Mouse (Mus musculus) G1E (cell line): ENCODE measurements around the gene Abt1. TPM values are rescaled to one million over a fixed set of nuclear protein-coding genes. Genes with fewer than 3 reads are reported as not detected.

Source experiments
- ATAC-seq: 2 replicates; pipeline ENCODE4 v1.8.0; 2016; ENCODE audit warnings: mild to moderate bottlenecking; ENCODE audit not compliant: insufficient number of reproducible peaks, poor library complexity, low FRiP score, severe bottlenecking; ENCODE audit errors: extremely low read depth
- DNase-seq: peaks from one replicate; pipeline ENCODE4 v3.0.0; 2012; ENCODE audit warnings: low spot score
- H3K27me3 ChIP-seq: 2 replicates; pipeline ENCODE4 v1.6.1; 2012; ENCODE audit warnings: mild to moderate bottlenecking, low read length, inconsistent platforms; ENCODE audit not compliant: insufficient read depth
- H3K36me3 ChIP-seq: replicated peaks from 2 replicates; pipeline ENCODE3; 2012; ENCODE audit warnings: mild to moderate bottlenecking, inconsistent platforms
- H3K4me1 ChIP-seq: 2 replicates; pipeline ENCODE4 v1.6.1; 2012; ENCODE audit warnings: low read depth, low read length, inconsistent platforms, mixed read lengths; ENCODE audit not compliant: insufficient read depth
- H3K4me3 ChIP-seq: 2 replicates; pipeline ENCODE4 v1.5.1; 2012; ENCODE audit warnings: low read depth, mild to moderate bottlenecking, inconsistent platforms, low read length, moderate library complexity, mixed read lengths
- H3K9me3 ChIP-seq: replicated peaks from 2 replicates; pipeline ENCODE4 v1.6.1; 2012; ENCODE audit warnings: inconsistent platforms
- CTCF ChIP-seq: IDR thresholded peaks from 2 replicates; pipeline ENCODE4 v1.5.1; 2012; ENCODE audit warnings: low read depth, low read length, inconsistent platforms, mixed read lengths
- GATA1 ChIP-seq: IDR thresholded peaks from 2 replicates; pipeline ENCODE4 v1.6.1; 2012; ENCODE audit warnings: borderline replicate concordance, low read length, inconsistent platforms, mixed read lengths
- GATA2 ChIP-seq: IDR thresholded peaks from 2 replicates; pipeline ENCODE4 v1.6.1; 2012; ENCODE audit warnings: low read depth, low read length, inconsistent platforms, borderline replicate concordance
- POLR2AphosphoS5 ChIP-seq: IDR thresholded peaks from 2 replicates; pipeline ENCODE4 v1.6.1; 2012; ENCODE audit warnings: low read depth, low read length, inconsistent platforms; ENCODE audit not compliant: insufficient replicate concordance
- TAL1 ChIP-seq: conservative IDR thresholded peaks from 2 replicates; pipeline ENCODE4 v1.6.1; 2012; ENCODE audit warnings: low read depth, low read length, inconsistent platforms, mixed read lengths
- polyA plus RNA-seq: library from polyadenylated mRNA; stranded (reverse); fragments of >175 nt; gene quantifications from 2 replicates; pipeline ENCODE4 v1.2.3, GENCODE M21; 2012
- total RNA-seq, 2 experiments: library from RNA; stranded (forward) in 1 of 2; stranded (reverse) in 1 of 2; fragments of 200-1000 nt in 1 of 2; fragments of >200 nt in 1 of 2; fragmentation: Nextera tagmentation in 1 of 2; gene quantifications; 2 replicates each; pipeline ENCODE4 v1.2.3; 2014 to 2017

The Abt1 gene
- total and polyA plus RNA-seq, 3 experiments = 3.7 to 9.5 (median 6.9) TPM

GRCm38 (mm10) chr13:23450398-23450797 is 26.7 kb upstream of the Abt1 start:
- no peak for TF ChIP-seq GATA2
- no peak for TF ChIP-seq TAL1
- no peak for TF ChIP-seq GATA1
- TF ChIP-seq POLR2AphosphoS5 = no peak
- no peak for TF ChIP-seq CTCF
- ATAC-seq (no peak; the same call in 1 of the 2 replicates), DNase-seq (no peak)
- H3K36me3 ChIP-seq = no peaks in the 10 kb centered on the region
- H3K27me3 ChIP-seq = no peaks in the 10 kb centered on the region
- H3K4me3 ChIP-seq = peak overlapping the region; percentile 69
- no peaks in the 10 kb centered on the region for H3K9me3 ChIP-seq
- peaks cover 33% of the 10 kb centered on the region for H3K4me1 ChIP-seq

DNA sequence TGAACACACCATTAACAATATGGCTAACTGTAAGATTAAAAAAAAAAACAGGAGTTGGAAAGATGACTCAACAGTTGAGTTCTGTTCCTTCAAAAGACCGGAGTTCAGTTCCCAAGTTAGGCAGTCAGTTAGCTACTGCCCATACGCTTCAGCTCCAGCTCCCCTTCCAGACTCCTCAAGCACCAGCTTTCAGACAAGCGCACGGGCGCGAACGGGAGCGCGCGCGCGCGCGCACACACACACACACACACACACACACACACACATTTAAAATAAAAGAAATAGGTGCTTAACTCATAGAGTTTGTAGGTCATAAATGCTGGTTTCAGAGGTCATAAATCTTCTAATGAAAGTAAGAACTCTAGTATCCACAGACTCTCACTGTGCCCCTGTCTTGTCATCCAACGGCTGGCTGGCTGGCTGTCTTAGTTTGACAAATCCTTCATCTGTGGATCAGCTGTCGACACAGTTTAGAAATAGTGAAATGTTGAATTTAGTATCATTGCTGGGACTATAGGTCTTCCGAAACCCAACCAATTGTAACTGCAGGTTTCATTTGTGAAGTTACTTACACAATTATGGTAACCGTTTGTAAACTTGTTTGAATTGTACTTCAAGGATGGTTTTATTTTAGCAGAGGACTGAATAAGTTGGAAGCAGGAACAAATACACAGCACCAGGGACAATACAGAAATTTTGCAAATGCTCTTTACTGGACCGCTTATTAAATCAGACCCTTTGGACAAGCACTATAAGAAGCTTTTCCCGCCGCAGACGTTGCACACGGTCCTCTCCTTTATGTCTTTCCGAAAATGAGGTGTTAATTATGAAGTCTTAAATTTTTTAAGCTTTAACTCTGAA is 25.8 kb upstream of the Abt1 start:
- Histone ChIP-seq H3K4me3 (peak overlapping the region; percentile 69), H3K4me1 (peaks cover 36% of the 10 kb centered on the region), H3K36me3 (no peaks in the 10 kb centered on the region), H3K27me3 (no peaks in the 10 kb centered on the region), H3K9me3 (no peaks in the 10 kb centered on the region)
- DNase-seq (no peak), ATAC-seq (0 out of 2 replicates have a peak, but pooled peaks have one; percentile 16)
- TF ChIP-seq GATA1 = no peak
- TF ChIP-seq TAL1 = no peak
- TF ChIP-seq GATA2 = no peak

- no peak for DNase-seq
- no peaks in the 10 kb centered on the region for H3K27me3 ChIP-seq
- peak overlapping the region; percentile 69 for H3K4me3 ChIP-seq
- no peaks in the 10 kb centered on the region for H3K36me3 ChIP-seq
- TF ChIP-seq POLR2AphosphoS5 (no peak), CTCF (no peak), GATA2 (no peak), TAL1 (no peak), GATA1 (no peak)
- ATAC-seq = no peak
- peaks cover 41% of the 10 kb centered on the region for H3K4me1 ChIP-seq
- H3K9me3 ChIP-seq = no peaks in the 10 kb centered on the region
These were observed 25.1 kb upstream of the Abt1 start for GRCm38 (mm10) chr13:23448758-23449157.

GRCm38 (mm10) chr13:23446498-23446952 is 22.9 kb upstream of the Abt1 start:
- TF ChIP-seq GATA1 (no peak), POLR2AphosphoS5 (no peak), GATA2 (no peak), TAL1 (no peak), CTCF (no peak)
- Histone ChIP-seq H3K9me3 (no peaks in the 10 kb centered on the region), H3K4me1 (peaks cover 45% of the 10 kb centered on the region), H3K36me3 (no peaks in the 10 kb centered on the region), H3K27me3 (no peaks in the 10 kb centered on the region), H3K4me3 (peak overlapping the region; percentile 77)
- DNase-seq (no peak), ATAC-seq (no peak)

DNA sequence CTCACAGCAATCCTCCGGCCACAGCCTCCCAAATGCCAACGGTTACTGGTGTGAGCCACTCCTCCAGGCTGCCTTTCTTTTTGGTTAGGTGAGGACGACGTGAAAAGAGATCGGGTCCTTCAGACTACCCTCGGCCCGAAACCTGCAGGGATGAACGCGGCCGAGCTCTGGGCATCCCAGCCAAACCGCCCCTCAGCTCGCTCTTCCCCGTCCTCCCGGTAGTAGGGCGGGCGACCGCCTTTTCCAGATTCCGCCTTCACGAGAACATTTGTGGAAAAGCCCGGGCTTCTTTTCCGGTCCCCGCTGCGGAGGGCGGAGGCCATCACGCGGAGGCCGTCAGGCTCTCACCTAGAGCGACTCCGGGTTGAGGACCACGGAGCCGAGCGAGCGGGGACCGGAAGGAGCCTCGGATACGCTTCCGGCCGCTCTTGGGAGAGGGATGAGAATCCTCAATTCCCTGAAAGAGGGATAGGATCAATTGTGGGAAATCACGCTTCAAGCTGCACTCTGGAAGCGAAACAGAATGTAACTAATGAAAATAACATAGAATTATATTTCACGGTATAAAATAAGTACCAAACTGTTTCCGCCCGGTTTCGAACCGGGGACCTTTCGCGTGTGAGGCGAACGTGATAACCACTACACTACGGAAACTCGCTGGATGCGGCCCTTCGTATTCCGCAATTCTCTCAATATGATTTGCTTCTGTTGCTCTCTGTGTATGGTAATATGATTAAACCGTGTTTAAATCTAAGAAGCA is 22.1 kb upstream of the Abt1 start:
- TF ChIP-seq POLR2AphosphoS5 (no peak), TAL1 (no peak), CTCF (no peak), GATA2 (no peak)
- no peaks in the 10 kb centered on the region for H3K36me3 ChIP-seq
- peak; percentile 72 for DNase-seq

GRCm38 (mm10) chr13:23445156-23445555 is 21.5 kb upstream of the Abt1 start:
- H3K4me1 ChIP-seq = peaks cover 40% of the 10 kb centered on the region

More for the DNA sequence above, 22.1 kb upstream of the Abt1 start:
- ATAC-seq = peak; percentile 60
- H3K9me3 ChIP-seq = no peaks in the 10 kb centered on the region
- H3K4me1 ChIP-seq = peaks cover 42% of the 10 kb centered on the region
- no peaks in the 10 kb centered on the region for H3K27me3 ChIP-seq
- H3K4me3 ChIP-seq = peak overlapping the region; percentile 77

More at GRCm38 (mm10) chr13:23445156-23445555, 21.5 kb upstream of the Abt1 start:
- H3K4me3 ChIP-seq = peak overlapping the region; percentile 77
- DNase-seq (no peak), ATAC-seq (no peak)
- H3K9me3 ChIP-seq = no peaks in the 10 kb centered on the region
- H3K27me3 ChIP-seq = no peaks in the 10 kb centered on the region
- no peaks in the 10 kb centered on the region for H3K36me3 ChIP-seq
- TF ChIP-seq GATA1 (no peak), POLR2AphosphoS5 (no peak), CTCF (no peak), GATA2 (no peak), TAL1 (no peak)
